Mouse (Mus musculus): Measurements from ENCODE around the gene Gm10310.
"Not testable (repeated sequence)": the region's sequence is repeated elsewhere in the genome, so short reads cannot be mapped to it uniquely, and the experiment has no call there.

Gene Gm10310

GRCm38 (mm10) chr10:129984962-129985361, at the start of gene Gm10310:
TSS of gene Gm10310 (minus strand) at chr10:129985062.
- DNase-seq, result not testable (repeated sequence)

- DNase-seq, result no peak
These were observed 45.2 kb upstream of the Gm10310 start, which contains the start of gene Olfr821 for GRCm38 (mm10) chr10:130030048-130030447. TSS of gene Olfr821 (plus strand) at chr10:130030348.

GRCm38 (mm10) chr10:130012321-130012720, 27.5 kb upstream of the Gm10310 start, which contains the start of gene Olfr820:
TSS of gene Olfr820 (plus strand) at chr10:130012621.
- no peak for DNase-seq

- DNase-seq, result not testable (repeated sequence)
These were observed 20.5 kb upstream of the Gm10310 start for GRCm38 (mm10) chr10:130005366-130005765.

- not testable (repeated sequence) for DNase-seq
These were observed 19.2 kb upstream of the Gm10310 start for GRCm38 (mm10) chr10:130004104-130004503.

GRCm38 (mm10) chr10:129981867-129982266, 3.0 kb downstream of the Gm10310 start:
- not testable (repeated sequence) for DNase-seq

GRCm38 (mm10) chr10:129976040-129976439, 8.8 kb downstream of the Gm10310 start, which contains the start of gene Olfr247:
TSS of gene Olfr247 (minus strand) at chr10:129976140.
- not testable (repeated sequence) for DNase-seq

GRCm38 (mm10) chr10:129972994-129973393, 11.9 kb downstream of the Gm10310 start:
- DNase-seq, result not testable (repeated sequence)

GRCm38 (mm10) chr10:129967166-129967565, 17.7 kb downstream of the Gm10310 start, which contains the start of gene Olfr819:
TSS of gene Olfr819 (minus strand) at chr10:129967266.
- not testable (repeated sequence) for DNase-seq

GRCm38 (mm10) chr10:129966232-129966631, 18.6 kb downstream of the Gm10310 start:
- not testable (repeated sequence) for DNase-seq

- no peak for DNase-seq
These were observed 35.9 kb downstream of the Gm10310 start, which contains the start of gene Olfr818 for GRCm38 (mm10) chr10:129949000-129949399. TSS of gene Olfr818 (minus strand) at chr10:129949100.
